Mouse (Mus musculus) retina, adult 2 months (tissue): ENCODE measurements around the gene Vmn2r48.
"Not testable (repeated sequence)": the region's sequence is repeated elsewhere in the genome, so short reads cannot be mapped to it uniquely, and the experiment has no call there.

Experiments
- DNase-seq: peaks from one replicate; pipeline ENCODE4 v3.0.0-alpha.2; 2012; ENCODE audit warnings: low read depth, low spot score

The Vmn2r48 gene

GRCm38 (mm10) chr7:9953485-9953884 lies at the start of gene Vmn2r48:
TSS of gene Vmn2r48 (minus strand) at chr7:9953585.
- not testable (repeated sequence) for DNase-seq

- DNase-seq, result not testable (repeated sequence)
Observed at GRCm38 (mm10) chr7:9992157-9992556, 38.8 kb upstream of the Vmn2r48 start, which contains the start of gene Vmn2r49. TSS of gene Vmn2r49 (minus strand) at chr7:9992257.
